Mouse (Mus musculus) cerebellum, adult 11 months (tissue): ENCODE measurements around the gene Olfr750.

Source experiments
- DNase-seq: peaks from one replicate; pipeline ENCODE4 v3.0.0; 2022

The Olfr750 gene

GRCm38 (mm10) chr14:51026391-51027133 is 47.7 kb downstream of the Olfr750 start:
- DNase-seq = peak; percentile 57

GRCm38 (mm10) chr14:51024820-51025219 is 49.4 kb downstream of the Olfr750 start:
- DNase-seq = no peak

- DNase-seq = no peak
These were observed 50.8 kb downstream of the Olfr750 start for GRCm38 (mm10) chr14:51023457-51023856.

GRCm38 (mm10) chr14:51017256-51017655 is 57.0 kb downstream of the Olfr750 start:
- no peak for DNase-seq
